Mouse (Mus musculus): ENCODE data around the gene Defa25. TPM values are rescaled to one million over a fixed set of nuclear protein-coding genes. Genes with fewer than 3 reads are reported as not detected.
"Not testable (repeated sequence)": the region's sequence is repeated elsewhere in the genome, so short reads cannot be mapped to it uniquely, and the experiment has no call there.

Defa25 gene
- total RNA-seq (2021), result not detected in 2 replicates
- long read RNA-seq, result 0 reads

DNA sequence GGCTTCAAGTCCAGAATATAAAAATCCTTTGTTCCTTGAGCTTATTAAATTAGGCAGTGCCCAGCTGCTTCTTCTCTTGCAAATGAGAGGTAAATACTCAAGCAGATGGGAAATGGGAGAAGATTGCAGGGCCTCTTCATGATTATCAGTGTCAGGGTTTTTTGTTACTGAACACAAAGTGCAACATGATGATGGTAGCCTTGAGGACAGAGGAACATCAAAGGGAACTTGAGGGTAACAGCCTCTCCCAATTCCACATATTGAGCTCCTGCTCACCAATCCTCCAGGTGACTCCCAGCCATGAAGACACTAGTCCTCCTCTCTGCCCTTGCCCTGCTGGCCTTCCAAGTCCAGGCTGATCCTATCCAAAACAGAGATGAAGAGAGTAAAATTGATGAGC is at the start of gene Defa25:
TSS of gene Defa25 (plus strand) at position 301 of the 400 bp plus-strand sequence.
- not testable (repeated sequence) for DNase-seq

DNA sequence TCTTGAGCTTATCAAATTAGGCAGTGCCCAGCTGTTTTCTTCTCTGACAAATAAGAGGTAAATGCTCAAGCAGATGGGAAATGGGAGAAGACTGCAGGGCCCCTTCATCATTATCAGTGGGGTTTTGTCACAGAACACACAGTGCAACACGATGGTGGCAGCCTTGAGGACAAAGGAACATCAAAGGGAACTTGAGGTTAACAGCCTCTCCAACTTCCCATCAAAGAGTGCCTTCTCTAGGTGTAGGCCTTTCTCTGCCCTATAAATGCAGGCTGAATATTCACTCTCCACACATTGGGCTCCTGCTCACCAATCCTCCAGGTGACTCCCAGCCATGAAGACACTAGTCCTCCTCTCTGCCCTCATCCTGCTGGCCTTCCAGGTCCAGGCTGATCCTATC is 29.5 kb upstream of the Defa25 start, which contains the start of gene Defa23:
TSS of gene Defa23 (plus strand) at position 301 of the 400 bp plus-strand sequence.
- DNase-seq, result not testable (repeated sequence)

DNA sequence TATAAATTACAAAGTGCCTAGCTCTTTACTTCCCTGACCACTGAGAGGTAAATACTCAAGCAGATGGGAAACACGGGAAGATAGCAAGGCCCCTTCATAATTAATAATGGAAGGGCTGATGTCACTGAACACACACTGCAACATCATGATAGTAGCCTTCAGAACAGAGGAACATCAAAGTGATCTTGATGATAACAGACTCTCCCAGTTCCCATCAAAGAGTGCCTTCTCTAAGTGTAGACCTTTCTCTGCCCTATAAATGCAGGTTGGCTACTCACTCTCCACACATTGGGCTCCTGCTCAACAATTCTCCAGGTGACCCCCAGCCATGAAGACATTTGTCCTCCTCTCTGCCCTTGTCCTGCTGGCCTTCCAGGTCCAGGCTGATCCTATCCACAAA is 19.5 kb upstream of the Defa25 start, which contains the start of gene Defa35:
TSS of gene Defa35 (plus strand) at position 301 of the 400 bp plus-strand sequence.
- DNase-seq, result not testable (repeated sequence)

DNA sequence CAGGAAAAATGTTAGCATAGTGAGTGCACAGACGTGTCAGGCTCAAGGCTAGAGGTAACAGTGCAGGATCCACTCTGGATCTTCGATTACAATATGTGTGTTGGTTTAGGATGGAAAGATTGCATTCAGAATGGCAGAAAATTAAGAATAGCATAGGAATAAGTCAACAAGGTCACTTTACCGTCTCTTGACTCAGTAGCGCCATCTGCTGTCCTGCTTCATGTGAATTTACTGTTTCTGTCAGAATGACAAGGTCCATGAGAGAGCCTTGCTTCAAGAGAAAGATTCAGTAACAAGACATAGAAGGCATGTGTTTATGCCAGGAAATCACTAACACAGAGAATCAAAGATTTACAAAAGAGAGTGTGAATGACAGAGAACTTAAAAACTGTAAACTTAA is 8.9 kb downstream of the Defa25 start:
- peak; percentile 25 for DNase-seq

DNA sequence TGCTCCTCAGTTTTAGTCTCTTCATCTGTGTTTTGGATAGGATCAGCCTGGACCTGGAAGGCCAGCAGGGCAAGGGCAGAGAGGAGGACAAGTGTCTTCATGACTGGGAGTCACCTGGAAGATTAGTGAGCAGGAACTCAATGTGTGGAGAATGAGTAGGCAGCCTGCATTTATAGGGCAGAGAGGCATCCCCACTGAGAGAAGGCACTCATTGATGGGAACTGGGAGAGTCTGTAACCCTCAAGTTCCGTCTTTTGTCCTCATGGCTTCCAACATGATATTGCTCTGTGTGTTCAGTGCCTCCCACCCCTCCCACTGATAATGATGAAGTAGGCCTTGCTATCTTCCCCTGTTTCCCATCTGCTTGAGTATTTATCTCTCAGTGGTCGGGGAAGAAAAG is 11.7 kb downstream of the Defa25 start, which contains the start of gene Gm14851:
TSS of gene Gm14851 (minus strand) at position 101 of the 400 bp plus-strand sequence.
- DNase-seq, result not testable (repeated sequence)

- not testable (repeated sequence) for DNase-seq
Observed at GRCm38 (mm10) chr8:21134342-21134741, 50.1 kb downstream of the Defa25 start, which contains the start of gene Defa30. TSS of gene Defa30 (plus strand) at chr8:21134642.

Other genes starting within 250 kb of the Defa25 start
- gene Defb33, start 191.8 kb upstream of the Defa25 start, total RNA-seq (2021), result not detected in 2 replicates
- not detected in 2 replicates for gene Gm15056, start 181.8 kb upstream of the Defa25 start, total RNA-seq (2021)
- gene Gm6040, start 162.4 kb upstream of the Defa25 start, total RNA-seq (2021), result not detected in 2 replicates
- gene AY761185, start 139.7 kb upstream of the Defa25 start, total RNA-seq (2021), result not detected in 2 replicates
- not detected in 2 replicates for gene Defa21, start 58.9 kb upstream of the Defa25 start, total RNA-seq (2021)
- gene Defa23, start 29.4 kb upstream of the Defa25 start, total RNA-seq (2021), result not detected in 2 replicates
- not detected in 2 replicates for gene Defa35, start 19.4 kb upstream of the Defa25 start, total RNA-seq (2021)
- not detected in 2 replicates for gene Gm14851, start 11.6 kb downstream of the Defa25 start, total RNA-seq (2021)
- not detected in 2 replicates for gene Defa30, start 50.2 kb downstream of the Defa25 start, total RNA-seq (2021)
- not detected in 2 replicates for gene Defa22, start 77.8 kb downstream of the Defa25 start, total RNA-seq (2021)
- gene Defa31, start 107.2 kb downstream of the Defa25 start, total RNA-seq (2021), result not detected in 2 replicates
- gene Gm15293, start 117.1 kb downstream of the Defa25 start, total RNA-seq (2021), result not detected in 2 replicates
- not detected in 2 replicates for gene Gm15292, start 165.3 kb downstream of the Defa25 start, total RNA-seq (2021)
- not detected in 2 replicates for gene Defa27, start 231.1 kb downstream of the Defa25 start, total RNA-seq (2021)
- not detected in 2 replicates for gene Defa29, start 242.6 kb downstream of the Defa25 start, total RNA-seq (2021)